Mouse (Mus musculus) bone marrow macrophage, adult 2 months (primary cell): Measurements from ENCODE around the gene Sgca.

Experiments used
- CTCF ChIP-seq: IDR thresholded peaks from 2 replicates; pipeline ENCODE4 v1.5.1; 2012; ENCODE audit warnings: low read depth, mild to moderate bottlenecking, low read length, moderate library complexity
- POLR2A ChIP-seq: IDR thresholded peaks from 2 replicates; pipeline ENCODE4 v1.6.1; 2012; ENCODE audit warnings: mild to moderate bottlenecking, low read depth, low read length, borderline replicate concordance

DNA sequence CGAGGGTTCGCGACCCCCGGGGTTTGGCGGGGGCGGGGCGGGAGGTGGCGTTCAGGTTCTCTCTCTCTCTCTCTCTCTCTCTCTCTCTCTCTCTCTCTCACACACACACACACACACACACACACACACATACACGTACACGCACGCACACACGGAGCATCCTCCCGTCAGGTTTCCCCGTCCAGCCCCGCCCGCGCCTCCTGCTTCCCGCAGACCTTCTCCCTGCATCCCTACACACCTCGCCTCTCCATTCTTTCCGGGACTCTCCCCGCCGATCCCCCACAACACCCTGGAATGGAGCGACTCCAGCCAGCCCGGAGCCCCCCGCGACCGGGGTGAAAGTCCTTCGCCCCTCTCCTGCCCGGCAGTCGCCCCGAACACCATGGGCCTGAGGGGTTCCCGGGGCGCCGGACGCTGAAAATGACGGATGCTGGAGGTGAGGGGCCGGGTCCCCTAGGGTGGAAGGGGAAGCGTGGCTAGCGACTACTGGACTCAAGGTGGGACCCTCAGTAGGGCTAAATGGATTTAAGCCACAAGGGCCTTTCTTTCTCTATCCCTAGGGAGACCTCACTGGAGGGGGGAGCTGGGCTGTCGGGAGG is 34.1 kb upstream of the Sgca start:
- TF ChIP-seq CTCF (no peak), POLR2A (no peak)
